Mouse (Mus musculus) heart, adult 2 months (tissue): Measurements from ENCODE around the gene Cops7b.

ENCODE experiments used
- CTCF ChIP-seq: fragments of 200-600 bp; IDR thresholded peaks from 2 replicates; pipeline ENCODE4 v1.8.1; 2022; ENCODE audit warnings: antibody characterized with exemption, mild to moderate bottlenecking, moderate library complexity
- EP300 ChIP-seq: fragments of 200-500 bp; IDR thresholded peaks from 2 replicates; pipeline ENCODE4 v1.6.1; 2011; ENCODE audit warnings: low read depth, low read length, control low read depth; ENCODE audit not compliant: insufficient read depth

DNA sequence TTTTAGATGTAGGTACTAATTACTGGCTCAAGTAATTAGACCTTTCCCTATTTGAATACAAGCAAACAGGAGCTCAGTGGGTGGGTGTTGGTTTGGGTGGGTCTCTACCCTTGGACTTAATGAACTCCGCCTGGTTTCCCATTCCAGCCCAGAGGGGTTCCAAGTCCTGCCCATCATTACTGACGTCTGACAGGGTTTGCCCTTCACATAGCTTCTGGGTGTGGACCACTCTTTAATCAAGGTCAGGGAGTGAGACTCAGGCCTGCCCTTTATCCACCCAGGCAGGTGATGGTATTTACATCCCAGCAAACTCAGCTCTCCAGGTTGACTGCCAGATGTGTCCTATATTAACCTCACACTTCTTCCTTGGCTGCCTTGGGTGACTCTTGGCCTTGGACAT, 64.8 kb downstream of the Cops7b start:
- TF ChIP-seq CTCF (no peak), EP300 (no peak)
